Mouse (Mus musculus): ENCODE results near the gene Etv1. TPM values are rescaled to one million over a fixed set of nuclear protein-coding genes. Genes with fewer than 3 reads are reported as not detected.

The Etv1 gene
- total and polyA plus RNA-seq, 3 experiments: not detected

DNA sequence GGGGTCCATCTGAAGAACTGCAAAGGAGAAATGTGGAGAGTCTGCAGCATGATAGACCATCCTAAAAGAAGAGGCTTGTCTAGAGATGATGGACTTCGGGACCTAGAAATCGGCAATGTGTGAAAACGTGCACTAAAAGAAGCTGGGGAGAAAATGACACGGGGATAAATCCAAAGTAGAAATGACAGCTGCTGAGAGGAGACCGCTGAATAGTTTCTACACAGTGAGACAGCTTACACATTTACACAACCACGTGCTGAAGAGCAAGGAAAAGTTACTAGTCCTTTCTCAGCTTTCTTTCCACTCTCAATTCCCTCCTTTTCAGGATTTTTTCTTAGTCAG, 1.3 kb upstream of the Etv1 start:
- no peak for DNase-seq (ENCODE audit: low read depth, low spot score)
- H3K79me2 ChIP-seq (ENCODE audit: control insufficient read depth, insufficient read depth, low read length, poor library complexity): no peaks in the 10 kb centered on the region
- H3K4me1 ChIP-seq (ENCODE audit: control insufficient read depth in 1 of 2, insufficient read depth in 2 of 2, low read length in 2 of 2): peaks cover 0 to 2% of the 10 kb centered on the region in 2 experiments; a peak in 1 of 4 replicates
- no peak overlapping the region for H3K4me3 ChIP-seq (ENCODE audit: control insufficient read depth in 1 of 2, insufficient read depth in 1 of 2, low read depth in 2 of 2, low read length in 2 of 2)
- no peaks in the 10 kb centered on the region for H3K36me3 ChIP-seq (ENCODE audit: control insufficient read depth in 1 of 2, insufficient read depth in 2 of 2, low read length in 2 of 2)
- TF ChIP-seq KAT2A (conservative IDR thresholded peaks at IDR 0.05; ENCODE audit: low read depth, low read length): no peak
- no peak for TF ChIP-seq ZNF384 (IDR thresholded peaks at IDR 0.05; ENCODE audit: low read depth, low read length)
- TF ChIP-seq ZKSCAN1 (IDR thresholded peaks at IDR 0.05; ENCODE audit: low read depth, low read length): no peak
- no peak for TF ChIP-seq RCOR1 (IDR thresholded peaks at IDR 0.05; ENCODE audit: low read depth, low read length)
- no peak for TF ChIP-seq TBP (IDR thresholded peaks at IDR 0.05; ENCODE audit: low read depth, low read length)
- no peak for TF ChIP-seq ELF1 (IDR thresholded peaks at IDR 0.05; ENCODE audit: low read depth, low read length)
- no peak for TF ChIP-seq USF1 (IDR thresholded peaks at IDR 0.05; ENCODE audit: low read depth, low read length)
- no peak for TF ChIP-seq MAFK (IDR thresholded peaks at IDR 0.05; ENCODE audit: borderline replicate concordance, low read depth, low read length)
- no peak for TF ChIP-seq GATA1 (IDR thresholded peaks at IDR 0.05; ENCODE audit: low read depth, low read length)
- no peak for TF ChIP-seq MAZ (IDR thresholded peaks at IDR 0.05; ENCODE audit: low read depth, low read length)
- TF ChIP-seq CHD2 (IDR thresholded peaks at IDR 0.05; ENCODE audit: low read length): no peak
- TF ChIP-seq RAD21 (IDR thresholded peaks at IDR 0.05; ENCODE audit: low read depth, low read length): no peak
- no peak for TF ChIP-seq POLR2AphosphoS2 (IDR thresholded peaks at IDR 0.05; ENCODE audit: low read length)
- no peak for TF ChIP-seq HCFC1 (IDR thresholded peaks at IDR 0.05; ENCODE audit: low read depth, low read length)
- no peak for TF ChIP-seq SIN3A (IDR thresholded peaks at IDR 0.05; ENCODE audit: low read length)
- TF ChIP-seq JUND (IDR thresholded peaks at IDR 0.05; ENCODE audit: low read depth, low read length): no peak
- no peaks in the 10 kb centered on the region for H3K27me3 ChIP-seq (ENCODE audit: control insufficient read depth in 1 of 2, insufficient read depth in 2 of 2, low read length in 2 of 2)
- H3K27ac ChIP-seq (ENCODE audit: control insufficient read depth, low read depth, low read length): no peak overlapping the region
- no peak overlapping the region for H3K9ac ChIP-seq (ENCODE audit: control insufficient read depth, low read depth, low read length, poor library complexity, severe bottlenecking)
- no peaks in the 10 kb centered on the region for H3K9me3 ChIP-seq (replicated peaks; ENCODE audit: insufficient read depth, low read length)

DNA sequence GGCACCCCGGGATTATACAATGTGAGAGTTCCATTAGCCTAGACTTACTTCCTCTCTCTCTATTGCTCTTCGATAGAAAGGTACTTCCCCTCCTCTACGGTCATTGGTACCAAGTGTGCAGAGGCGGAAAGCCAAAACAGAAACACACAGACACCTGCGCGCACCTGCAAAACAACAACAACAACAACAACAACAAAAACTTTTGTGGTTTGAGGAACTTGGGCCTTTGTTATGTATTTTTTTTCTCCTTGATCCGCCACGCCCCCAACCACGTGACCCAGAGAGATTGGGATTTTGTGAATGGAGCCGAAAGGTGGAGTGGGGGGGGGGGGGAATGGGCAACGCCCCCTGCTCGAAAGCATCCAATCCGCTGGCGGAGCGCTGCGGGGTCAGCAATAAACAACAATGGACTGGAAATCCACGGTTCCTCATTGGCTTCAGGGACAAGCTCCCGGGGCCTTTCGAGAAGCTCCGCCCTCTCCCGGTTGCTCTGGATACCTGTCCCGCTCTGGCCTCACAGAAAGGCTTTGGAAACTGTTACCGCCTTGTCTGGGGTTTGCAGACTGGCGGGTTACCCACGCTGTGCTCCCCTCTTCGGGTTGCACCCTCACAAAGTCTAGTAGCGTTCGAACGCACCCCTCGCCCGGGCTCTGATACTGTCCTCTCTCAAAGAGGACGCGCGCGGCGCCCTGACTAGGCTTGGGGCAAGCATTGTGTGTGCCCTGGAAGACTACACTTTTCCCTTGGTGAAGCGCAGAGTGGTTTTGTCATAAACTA, 693 bp upstream of the Etv1 start:
- Histone ChIP-seq H3K4me3 (ENCODE audit: control insufficient read depth in 1 of 2, insufficient read depth in 1 of 2, low read depth in 2 of 2, low read length in 2 of 2) (no peak overlapping the region), H3K9ac (ENCODE audit: control insufficient read depth, low read depth, low read length, poor library complexity, severe bottlenecking) (no peak overlapping the region), H3K27me3 (ENCODE audit: control insufficient read depth in 1 of 2, insufficient read depth in 2 of 2, low read length in 2 of 2) (no peaks in the 10 kb centered on the region), H3K27ac (ENCODE audit: control insufficient read depth, low read depth, low read length) (no peak overlapping the region), H3K4me1 (ENCODE audit: control insufficient read depth in 1 of 2, insufficient read depth in 2 of 2, low read length in 2 of 2) (no peaks in the 10 kb centered on the region), H3K9me3 (replicated peaks; ENCODE audit: insufficient read depth, low read length) (no peaks in the 10 kb centered on the region), H3K36me3 (ENCODE audit: control insufficient read depth in 1 of 2, insufficient read depth in 2 of 2, low read length in 2 of 2) (no peaks in the 10 kb centered on the region), H3K79me2 (ENCODE audit: control insufficient read depth, insufficient read depth, low read length, poor library complexity) (no peaks in the 10 kb centered on the region)
- DNase-seq (ENCODE audit: low read depth, low spot score): no peak
- TF ChIP-seq POLR2A (IDR thresholded peaks at IDR 0.05; ENCODE audit: control insufficient read depth in 1 of 2, insufficient read depth in 1 of 2, low read depth in 1 of 2, low read length in 2 of 2, poor library complexity in 1 of 2) (no peak), BHLHE40 (IDR thresholded peaks at IDR 0.05; ENCODE audit: borderline replicate concordance, low read depth, low read length) (no peak), MAZ (IDR thresholded peaks at IDR 0.05; ENCODE audit: low read depth, low read length) (no peak), ZKSCAN1 (IDR thresholded peaks at IDR 0.05; ENCODE audit: low read depth, low read length) (no peak), GATA1 (IDR thresholded peaks at IDR 0.05; ENCODE audit: low read depth, low read length) (no peak), CTCF (IDR thresholded peaks at IDR 0.05 in 2 of 3, conservative IDR thresholded peaks at IDR 0.05 in 1 of 3; ENCODE audit: control insufficient read depth in 1 of 3, insufficient read depth in 1 of 3, low read depth in 2 of 3, low read length in 3 of 3, poor library complexity in 1 of 3, severe bottlenecking in 1 of 3) (no peak), GABPA (IDR thresholded peaks at IDR 0.05; ENCODE audit: low read depth, low read length) (no peak), SIN3A (IDR thresholded peaks at IDR 0.05; ENCODE audit: low read length) (no peak), ELF1 (IDR thresholded peaks at IDR 0.05; ENCODE audit: low read depth, low read length) (no peak), RCOR1 (IDR thresholded peaks at IDR 0.05; ENCODE audit: low read depth, low read length) (no peak)
